Mouse (Mus musculus): ENCODE measurements at regions not wholly inside any gene's neighbourhood (a gene's known extent, or its start where the extent isn't known, plus 50 kb on each side); places are given as distances from the start of the nearest gene placed in this dataset.

DNA sequence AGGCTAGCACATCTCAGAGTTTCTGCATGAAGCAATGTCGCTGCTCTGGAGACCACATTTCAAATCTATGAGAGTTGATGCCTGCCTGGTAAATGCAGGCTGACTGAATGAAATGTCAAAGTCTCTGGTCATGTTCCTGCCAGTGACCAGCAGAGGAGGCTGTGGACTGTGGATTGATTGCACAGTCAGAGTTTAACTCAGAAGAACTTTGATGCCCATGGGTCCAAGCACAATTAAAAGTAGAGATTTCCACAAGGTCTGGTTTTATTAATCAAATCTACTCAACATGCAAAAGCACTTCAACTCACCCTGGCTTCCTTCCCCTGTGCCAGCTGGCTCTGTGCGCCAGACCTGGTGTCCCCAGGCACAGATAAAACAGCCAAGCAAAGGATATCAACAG, 81.3 kb downstream of the Hsd17b3 start:
- DNase-seq (ENCODE audit: low read depth, low spot score), result no peak

DNA sequence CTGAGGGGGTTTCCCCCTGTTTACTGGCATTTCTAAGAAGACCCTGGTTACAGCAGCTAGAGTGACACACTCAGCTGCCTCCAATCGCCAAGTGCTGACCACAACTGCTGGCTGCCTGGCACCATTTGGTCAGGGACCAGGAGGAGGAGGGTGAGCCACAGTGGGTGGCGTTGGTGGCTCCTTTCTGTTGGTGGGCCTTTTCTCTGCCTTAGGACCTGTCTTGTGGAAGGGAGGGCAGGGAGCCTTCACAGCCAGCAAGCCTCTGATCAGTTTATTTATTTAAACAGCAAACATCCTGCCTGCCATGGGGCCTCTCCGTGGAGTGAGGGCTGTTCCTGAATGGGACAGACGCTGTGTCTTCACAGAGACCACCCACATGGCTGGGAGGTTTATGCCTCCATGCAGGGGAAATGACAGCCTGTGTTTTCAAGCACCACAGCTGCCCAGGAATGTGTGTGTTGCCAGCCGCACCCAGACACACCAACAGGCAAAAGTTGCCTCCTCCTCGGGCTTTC, 86.0 kb downstream of the Hsd17b3 start:
- peak; percentile 86 for DNase-seq (ENCODE audit: low read depth, low spot score)

DNA sequence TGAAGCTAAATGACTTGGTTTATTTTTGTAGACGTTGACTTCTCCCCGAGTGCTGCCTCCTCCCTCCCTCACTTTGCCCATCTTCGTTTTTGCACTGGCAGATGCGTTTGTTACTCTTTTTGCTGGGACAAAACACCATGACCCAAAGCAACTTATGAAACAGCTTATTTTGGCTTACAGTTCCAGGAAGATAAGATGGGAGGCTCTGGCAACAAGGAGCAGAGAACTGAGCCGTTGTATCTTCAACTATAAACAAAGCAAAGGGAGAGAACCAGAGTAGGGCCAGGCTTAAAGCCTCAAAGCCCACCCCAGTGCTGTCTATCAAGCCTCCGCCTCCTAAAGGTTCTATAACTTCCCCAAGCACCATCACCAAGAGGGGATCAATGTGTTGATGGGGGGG, 88.7 kb downstream of the Hsd17b3 start:
- DNase-seq (ENCODE audit: low read depth, low spot score), result no peak

DNA sequence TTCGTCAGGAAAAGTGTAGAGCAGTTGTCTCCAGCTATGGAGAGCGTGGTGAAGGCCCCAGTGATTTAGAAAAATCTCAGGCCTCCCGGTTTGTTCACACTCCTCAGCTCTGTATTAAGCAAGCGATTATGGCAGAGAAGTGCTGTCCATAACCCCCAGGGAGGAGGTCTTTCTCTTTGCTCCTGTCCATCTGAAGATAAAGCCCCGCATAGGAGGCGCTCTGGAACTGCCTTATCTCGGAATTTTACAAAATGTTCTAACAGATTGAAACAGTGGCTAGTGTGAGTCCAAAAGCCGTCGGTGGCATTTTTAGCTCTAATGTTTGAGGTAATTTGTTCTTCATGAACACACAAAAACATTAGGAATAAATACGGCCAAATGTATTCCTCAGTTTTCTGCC, 90.4 kb downstream of the Hsd17b3 start:
- no peak for DNase-seq (ENCODE audit: low read depth, low spot score)

DNA sequence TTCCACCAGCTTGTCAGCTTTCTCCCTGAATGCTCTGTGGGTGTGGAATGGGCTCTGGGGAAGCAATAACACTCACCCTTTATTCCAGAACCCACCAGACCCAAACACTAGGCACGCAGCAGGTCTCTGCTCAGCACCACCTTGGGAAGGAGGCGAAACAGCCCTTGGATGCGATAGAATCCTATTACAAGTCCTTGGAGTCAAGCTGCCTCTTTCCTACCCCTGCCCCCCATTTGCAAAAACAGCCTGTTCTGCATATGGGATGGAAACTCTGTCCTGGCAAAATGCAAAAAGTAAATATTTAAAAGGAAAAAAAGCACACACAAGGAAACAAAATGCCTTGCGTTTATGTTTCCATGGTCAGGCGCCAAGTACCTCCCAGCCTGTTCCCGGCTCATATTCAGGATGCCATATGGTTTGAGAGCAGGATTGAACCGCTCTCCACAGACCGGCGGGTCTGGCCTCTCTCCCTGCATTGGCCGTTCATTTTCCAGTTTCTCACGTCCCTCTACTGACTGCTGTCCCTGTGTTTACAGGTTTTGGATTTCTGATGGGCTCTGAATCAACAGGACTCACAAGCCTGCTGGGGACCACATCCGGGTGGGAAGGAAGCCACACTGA, 95.1 kb downstream of the Hsd17b3 start:
- no peak for DNase-seq (ENCODE audit: low read depth, low spot score)

DNA sequence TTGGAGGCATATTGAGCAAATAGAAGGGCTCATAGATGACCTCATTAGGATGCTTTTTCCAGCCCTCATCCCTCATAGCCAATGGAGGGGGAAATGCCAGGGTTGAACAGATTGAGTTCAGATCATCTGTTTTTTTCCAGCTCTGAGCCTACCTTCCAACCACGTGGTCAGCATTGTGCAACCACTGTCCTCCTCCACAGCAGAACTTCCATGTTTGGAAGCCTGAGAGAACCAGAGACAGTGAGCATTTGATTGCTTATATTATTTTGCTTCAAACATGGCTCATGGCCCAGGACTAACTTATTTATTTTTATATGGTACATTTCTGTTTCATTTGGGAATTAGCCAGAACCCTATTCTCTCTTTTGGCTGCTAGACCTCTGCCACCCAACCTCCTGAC, 96.0 kb downstream of the Hsd17b3 start:
- DNase-seq (ENCODE audit: low read depth, low spot score), result no peak

DNA sequence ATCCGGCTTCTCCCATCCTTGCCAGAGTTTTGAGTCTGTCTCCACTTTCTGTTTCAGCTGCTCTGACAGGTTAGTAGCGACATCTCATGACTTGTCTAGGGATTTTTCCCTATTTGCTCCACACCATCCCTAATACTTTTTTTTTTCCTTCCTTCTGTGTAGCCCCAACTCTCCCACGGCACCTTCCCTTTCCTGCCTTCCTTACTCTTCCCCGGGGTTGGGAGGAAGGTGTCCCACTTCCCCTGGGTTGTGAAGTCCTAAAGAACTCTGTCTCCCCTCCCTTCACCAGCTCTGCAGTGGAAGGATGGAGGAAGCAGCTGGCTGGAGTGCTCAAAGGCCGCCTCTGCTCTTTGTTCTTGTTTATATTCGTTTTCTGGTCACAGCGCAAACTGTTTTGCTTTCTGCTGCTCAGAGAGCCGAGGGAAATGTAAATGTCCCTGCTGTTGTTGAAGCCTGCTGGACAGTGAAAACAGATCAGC, 98.5 kb downstream of the Hsd17b3 start:
- DNase-seq (ENCODE audit: low read depth, low spot score), result no peak

DNA sequence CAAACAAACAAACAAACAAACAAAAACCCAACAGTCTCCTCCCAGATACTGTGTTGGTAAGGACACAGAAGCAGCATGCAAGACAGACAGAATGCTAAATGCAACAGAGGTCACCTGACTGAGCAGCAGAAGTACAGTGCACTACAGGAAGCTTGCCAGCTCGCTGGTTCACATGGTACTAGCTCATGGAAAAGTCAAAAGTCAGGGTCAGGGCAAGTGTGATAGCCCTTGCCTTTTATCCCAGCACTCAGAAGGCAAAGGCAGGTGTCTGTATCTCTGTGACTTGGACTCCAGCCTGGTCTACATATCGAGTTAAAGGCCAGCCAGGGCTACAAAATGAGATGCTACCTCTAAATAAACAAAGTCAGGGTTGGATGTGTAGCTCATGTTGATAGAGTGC, 99.3 kb downstream of the Hsd17b3 start:
- no peak for DNase-seq (ENCODE audit: low read depth, low spot score)

DNA sequence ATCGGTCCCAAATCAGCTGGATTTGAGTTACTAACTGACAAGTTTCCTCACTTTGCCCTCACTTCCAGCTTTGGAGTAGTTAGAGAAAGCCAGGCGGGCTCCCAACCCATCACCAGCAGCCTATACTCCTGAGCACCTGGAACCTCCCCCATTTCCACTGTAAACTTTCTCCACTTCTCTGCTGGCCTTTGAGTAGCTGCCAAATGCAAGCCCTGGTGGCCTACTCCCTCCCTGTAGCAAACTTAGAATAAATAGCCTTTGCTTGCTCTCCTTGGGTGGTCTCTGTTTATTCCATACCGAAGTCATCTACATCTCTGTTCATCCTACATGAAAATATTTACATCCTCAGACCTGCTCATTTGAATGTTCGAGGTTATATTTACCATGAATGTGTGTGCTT, 100.8 kb downstream of the Hsd17b3 start:
- no peak for DNase-seq (ENCODE audit: low read depth, low spot score)

DNA sequence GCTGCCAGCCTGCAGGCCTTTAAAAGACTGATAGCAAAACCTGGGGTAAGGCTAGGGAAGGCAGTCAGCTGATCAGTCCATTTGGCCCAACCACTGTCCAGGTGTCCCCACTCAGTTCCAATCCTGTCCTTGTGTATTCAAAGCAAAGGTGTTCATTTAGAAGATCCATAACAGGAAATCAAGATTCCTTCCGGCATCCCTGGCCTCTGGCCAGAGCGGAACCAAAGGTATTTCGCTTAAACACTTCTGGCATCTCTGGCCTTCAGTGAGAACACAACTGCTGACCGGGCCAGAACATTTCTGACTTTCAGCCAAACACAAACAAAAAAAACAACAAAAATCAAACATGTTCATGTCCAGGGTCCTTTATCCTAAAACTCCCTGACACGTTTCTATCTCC, 102.3 kb downstream of the Hsd17b3 start:
- DNase-seq (ENCODE audit: low read depth, low spot score), result no peak

DNA sequence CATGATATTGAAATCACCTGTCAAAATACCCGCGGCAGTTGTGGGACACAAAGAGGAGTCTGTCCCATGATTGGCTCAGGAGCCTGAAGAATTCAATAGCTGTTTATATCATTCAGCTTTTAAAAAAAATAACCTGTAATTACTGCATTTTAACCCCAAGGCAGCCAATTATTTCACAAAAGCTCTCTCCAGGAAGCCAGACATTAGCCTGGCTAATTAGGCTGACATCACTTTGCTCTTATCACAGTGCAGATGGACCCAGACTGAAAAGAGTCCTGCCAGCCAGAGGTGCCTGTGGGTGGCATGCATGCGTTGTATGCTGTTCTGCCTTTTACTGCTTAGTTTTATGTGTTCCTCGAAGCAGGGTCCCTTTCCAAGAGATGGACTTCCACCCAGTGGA, 103.4 kb downstream of the Hsd17b3 start:
- DNase-seq (ENCODE audit: low read depth, low spot score), result no peak

DNA sequence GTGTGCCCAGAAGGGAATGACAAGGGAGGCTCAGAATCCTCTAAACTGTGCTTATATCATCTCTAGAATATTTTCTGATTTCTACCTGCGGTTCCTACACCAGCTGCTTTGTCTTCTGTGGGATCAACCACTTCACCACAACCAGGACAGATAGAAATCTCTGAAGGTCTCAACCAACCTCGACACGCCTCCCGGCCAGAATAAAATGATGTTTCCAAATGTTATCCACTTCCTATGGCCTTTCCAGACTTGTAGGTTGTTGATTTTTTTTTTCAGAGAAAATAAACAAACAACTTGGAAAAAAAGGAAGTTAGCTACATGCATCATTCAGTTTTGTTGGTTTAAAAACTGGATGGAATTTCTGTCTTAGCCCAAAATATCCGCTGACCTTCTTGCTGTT, 103.9 kb downstream of the Hsd17b3 start:
- no peak for DNase-seq (ENCODE audit: low read depth, low spot score)

DNA sequence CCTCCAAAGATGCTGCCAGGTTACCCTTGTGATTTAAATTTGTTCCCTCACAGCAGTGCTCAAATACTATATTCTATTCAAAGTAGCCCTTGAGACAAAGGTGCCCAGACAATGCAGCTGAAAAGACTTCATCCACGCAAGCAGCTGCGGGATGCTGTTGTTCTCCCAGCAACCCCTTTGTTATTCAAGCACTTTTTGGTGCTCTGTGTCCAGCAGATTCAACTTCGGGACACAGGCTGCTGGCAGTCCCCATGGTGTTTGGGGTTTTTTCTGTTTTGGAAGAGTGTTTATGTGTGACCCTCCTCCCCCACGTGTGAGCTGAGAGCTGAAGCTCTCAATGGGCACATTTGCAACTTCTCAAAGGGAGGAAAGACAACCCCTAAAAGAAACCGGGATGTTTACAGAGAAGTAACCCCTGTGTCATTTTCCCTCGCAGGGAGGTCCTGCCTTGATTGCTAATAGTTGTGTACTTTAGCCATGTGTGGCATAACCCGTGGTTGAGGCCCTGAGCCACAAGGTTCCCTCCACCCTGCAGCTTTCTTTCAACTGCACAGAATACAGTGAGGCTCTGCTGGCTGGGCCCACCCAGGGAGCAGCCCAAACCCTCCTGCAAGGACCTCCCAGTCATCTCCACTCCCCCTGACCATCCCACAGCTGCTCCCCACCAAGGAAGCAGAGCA, 108.9 kb downstream of the Hsd17b3 start:
- peak; percentile 97 for DNase-seq (ENCODE audit: low read depth, low spot score)

DNA sequence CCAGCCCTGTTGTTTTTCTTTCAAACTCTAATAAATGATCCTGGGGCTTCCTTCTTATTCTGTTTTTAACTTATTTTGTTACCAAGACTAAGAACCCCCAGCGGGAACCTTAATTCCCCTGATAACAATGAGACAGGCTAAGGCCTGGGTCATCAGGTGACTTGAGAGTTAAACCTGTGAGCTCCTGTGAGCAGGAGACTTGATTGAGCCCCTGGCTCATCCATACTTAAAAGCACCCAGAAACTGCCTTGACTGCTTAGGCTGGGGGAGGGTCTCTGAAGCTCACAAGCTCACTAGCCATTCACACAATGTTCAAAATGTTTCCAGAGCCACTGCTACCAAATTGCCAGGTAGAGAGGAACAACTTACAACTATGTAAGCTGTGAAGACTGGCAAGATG, 109.4 kb downstream of the Hsd17b3 start:
- DNase-seq (ENCODE audit: low read depth, low spot score), result peak; percentile 91

DNA sequence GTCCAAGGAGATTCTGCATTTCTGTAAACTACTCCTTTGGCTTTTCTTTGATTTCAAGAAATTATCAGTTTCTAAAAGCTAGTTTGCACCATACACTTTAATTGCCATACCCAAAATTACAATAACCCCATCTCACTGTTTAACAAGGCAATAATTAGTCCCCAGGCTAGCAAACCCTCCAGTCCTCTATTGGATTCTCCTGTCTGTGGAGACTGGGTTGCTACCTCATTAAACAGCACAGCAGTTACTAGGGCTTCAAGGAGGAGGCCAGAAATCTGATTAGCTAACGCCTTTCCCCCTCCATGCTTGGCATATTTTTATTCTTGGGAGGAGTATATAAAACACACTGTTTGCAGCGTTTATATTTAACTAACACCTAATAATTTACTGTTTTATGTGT, 119.1 kb downstream of the Hsd17b3 start:
- no peak for DNase-seq (ENCODE audit: low read depth, low spot score)

DNA sequence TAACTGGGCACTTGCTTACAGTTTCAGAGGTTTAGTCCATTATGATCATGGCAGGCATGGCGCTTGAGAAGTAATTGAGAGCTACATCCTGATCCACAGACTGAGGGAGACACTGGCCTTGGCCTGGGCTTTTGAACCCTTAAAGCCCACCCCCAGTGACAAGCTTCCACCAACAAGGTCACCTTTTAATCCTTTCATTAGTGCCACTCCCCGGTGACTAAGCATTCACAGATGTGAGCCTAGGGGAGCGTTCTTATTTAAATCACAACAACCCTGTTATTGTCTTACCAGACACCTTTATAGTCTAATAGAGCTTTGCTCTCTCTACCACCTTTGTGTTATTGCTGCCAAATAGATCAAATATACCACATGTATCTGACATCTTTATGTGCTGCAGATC, 120.4 kb downstream of the Hsd17b3 start:
- DNase-seq (ENCODE audit: low read depth, low spot score), result peak; percentile 96

DNA sequence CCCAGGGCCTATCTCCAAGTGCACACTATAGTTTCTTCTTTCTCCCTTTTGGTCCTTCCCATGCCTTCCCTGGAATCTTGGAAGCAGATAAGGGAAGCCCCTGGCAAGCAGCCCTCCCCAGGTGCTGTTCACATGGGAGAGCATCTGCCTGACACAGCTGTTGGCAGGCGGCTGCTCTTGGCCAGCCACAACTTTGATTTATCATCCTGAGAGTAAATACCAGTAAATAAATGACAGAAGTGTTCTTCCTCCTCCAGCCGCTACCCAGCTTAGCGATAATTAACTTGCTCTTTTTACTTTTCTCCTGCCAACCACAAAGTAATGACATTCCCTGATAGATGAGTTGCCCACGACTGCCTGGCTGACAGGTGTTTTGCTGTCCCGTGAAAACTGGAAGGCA, 131.9 kb downstream of the Hsd17b3 start:
- no peak for DNase-seq (ENCODE audit: low read depth, low spot score)

DNA sequence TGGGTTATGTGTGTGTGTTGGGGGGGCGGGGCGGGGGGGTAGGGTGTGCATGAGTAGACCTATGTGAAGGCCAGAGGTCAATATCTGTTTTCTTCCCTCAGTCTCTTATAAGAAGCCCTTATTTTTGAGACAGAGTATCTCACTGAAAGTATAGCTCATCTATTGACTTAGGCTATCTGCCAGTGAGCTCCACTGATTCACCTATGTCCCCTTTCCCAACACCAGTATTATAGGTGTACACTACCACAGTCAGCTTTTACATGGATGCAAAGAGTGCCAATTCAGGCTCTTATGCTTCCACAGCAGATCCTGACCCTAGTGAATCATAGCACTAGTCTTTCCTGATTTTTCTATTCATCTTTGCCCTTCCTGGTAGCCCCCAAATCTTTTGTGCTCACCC, 134.7 kb downstream of the Hsd17b3 start:
- DNase-seq (ENCODE audit: low read depth, low spot score), result no peak

DNA sequence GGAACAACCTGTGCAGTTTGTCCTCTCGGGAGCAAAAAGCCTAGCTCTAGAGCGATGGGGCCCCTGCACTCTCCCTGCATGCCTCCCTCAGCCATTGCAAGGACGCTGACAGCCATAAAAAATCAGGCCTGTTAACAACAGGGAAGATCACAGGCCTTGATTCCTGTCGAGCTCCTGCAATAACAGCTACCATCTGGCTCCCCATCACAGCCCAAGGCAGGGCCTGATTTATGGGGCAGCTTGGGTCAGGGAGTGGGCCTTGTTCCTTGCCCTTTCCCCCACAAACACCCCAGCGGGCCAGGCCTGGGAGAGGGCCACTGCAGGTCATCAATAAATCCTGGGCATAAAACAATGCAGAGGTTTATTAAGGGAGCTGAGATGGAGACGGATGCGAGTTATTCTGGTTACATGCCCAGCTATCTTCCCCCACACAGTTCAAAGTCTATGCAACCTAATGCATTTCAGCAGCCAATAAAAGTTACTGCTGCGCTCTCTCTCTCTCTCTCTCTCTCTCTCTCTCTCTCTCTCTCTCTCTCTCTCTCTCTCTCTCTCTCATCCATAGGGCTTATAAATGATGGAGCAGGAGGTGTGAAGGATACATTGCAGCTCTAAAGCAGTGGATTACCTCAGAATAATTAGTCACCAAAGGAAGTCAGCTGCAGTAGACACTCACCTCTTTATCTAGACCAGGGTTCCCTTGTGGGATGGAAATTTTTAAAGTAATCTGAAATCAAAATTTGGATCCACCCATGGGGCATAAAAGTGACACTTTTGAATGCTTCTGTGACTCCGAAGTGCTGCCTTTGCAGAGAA, 136.9 kb downstream of the Hsd17b3 start:
- no peak for DNase-seq (ENCODE audit: low read depth, low spot score)

DNA sequence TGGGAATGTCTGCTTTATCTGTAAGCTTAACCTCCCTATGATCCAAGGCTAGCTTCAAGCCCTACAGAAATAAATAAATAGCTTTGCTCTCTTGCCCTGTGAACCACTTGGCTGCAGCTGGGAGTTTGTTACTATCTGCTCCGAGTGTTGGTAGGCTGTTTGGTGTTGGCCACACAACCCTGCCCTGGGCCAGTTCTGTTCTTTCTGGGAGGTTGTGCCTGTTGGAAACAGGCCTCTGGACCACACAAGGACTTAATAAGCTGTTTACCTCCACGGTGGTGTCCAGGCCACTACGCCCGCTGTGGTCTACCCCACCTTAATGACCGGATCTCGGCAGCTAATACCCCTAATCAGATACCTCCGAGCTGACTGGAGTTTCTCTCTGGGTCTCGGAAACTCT, 136.1 kb downstream of the Ercc6l2 start:
- no peak for DNase-seq (ENCODE audit: low read depth, low spot score)

All from R1 (cell line).